Mouse (Mus musculus) macrophage (primary cell): ENCODE data around the gene Dtnb. TPM values are rescaled to one million over a fixed set of nuclear protein-coding genes. Genes with fewer than 3 reads are reported as not detected.

ENCODE experiments used
- H3K27ac ChIP-seq: fragments of 350-480 bp; formaldehyde crosslinking; 2 replicates; pipeline ENCODE4 v1.9.0; 2021
- H3K36me3 ChIP-seq: fragments of 350-480 bp; formaldehyde crosslinking; 2 replicates; pipeline ENCODE4 v1.9.0; 2021; ENCODE audit errors: inconsistent target
- H3K4me3 ChIP-seq: fragments of 350-480 bp; formaldehyde crosslinking; 2 replicates; pipeline ENCODE4 v1.9.0; 2021; ENCODE audit errors: inconsistent target
- H3K79me2 ChIP-seq: fragments of 350-480 bp; formaldehyde crosslinking; 2 replicates; pipeline ENCODE4 v1.9.0; 2021; ENCODE audit errors: inconsistent target
- WGBS: methylation state at CpG from one replicate; pipeline ENCODE4 v1.1.7; 2026; ENCODE audit warnings: inconsistent platforms; ENCODE audit not compliant: missing documents; 5-methylcytosine and 5-hydroxymethylcytosine counted together
- polyA plus RNA-seq: library from polyadenylated mRNA; stranded (reverse); fragments of 250-400 nt; gene quantifications from 3 replicates; pipeline ENCODE4 v1.2.4, GENCODE M21; 2018; ENCODE audit warnings: inconsistent platforms

Gene Dtnb
- polyA plus RNA-seq, 1 experiment from 2014 or later = 2.9 TPM

- Histone ChIP-seq H3K79me2 (no peaks in the 10 kb centered on the region), H3K27ac (peak overlapping the region; percentile 67; the same call in 1 of the 2 replicates), H3K4me3 (no peak overlapping the region), H3K36me3 (no peaks in the 10 kb centered on the region)
- 100% methylated on average over 3 of the region's 3 CpGs for WGBS
These were observed 174.2 kb downstream of the Dtnb start for GRCm38 (mm10) chr12:3746369-3746768.

- no peak overlapping the region for H3K4me3 ChIP-seq
- 53% methylated on average over 4 of the region's 4 CpGs for WGBS
- no peaks in the 10 kb centered on the region for H3K36me3 ChIP-seq
- no peak overlapping the region for H3K27ac ChIP-seq
- H3K79me2 ChIP-seq = no peaks in the 10 kb centered on the region
These were observed 175.4 kb downstream of the Dtnb start for GRCm38 (mm10) chr12:3747583-3747982.

DNA sequence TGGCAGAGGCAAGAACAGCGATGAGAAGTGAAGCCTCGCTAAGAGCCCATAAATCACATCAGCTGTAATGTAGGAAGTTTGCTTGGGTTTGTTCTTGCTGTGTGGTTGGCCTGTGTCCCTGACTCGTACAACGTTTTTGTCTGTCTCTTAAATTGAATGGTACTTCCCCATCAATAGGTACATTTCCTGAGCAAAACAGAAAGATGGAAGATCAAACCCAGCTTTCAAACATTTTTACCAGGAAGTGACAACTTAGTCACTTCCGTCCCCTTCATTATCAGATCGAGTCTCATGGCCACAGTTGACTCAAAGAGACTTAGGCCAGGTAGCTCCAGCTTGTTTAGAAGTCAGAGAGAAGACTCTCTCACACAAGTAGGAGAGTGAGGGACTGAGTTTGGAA is 183.3 kb downstream of the Dtnb start:
- WGBS = 46% methylated on average over 6 of the region's 6 CpGs
- H3K36me3 ChIP-seq = no peaks in the 10 kb centered on the region
- no peaks in the 10 kb centered on the region for H3K79me2 ChIP-seq
- no peak overlapping the region for H3K27ac ChIP-seq
- H3K4me3 ChIP-seq = no peak overlapping the region

GRCm38 (mm10) chr12:3756216-3756615 is 184.0 kb downstream of the Dtnb start:
- Histone ChIP-seq H3K79me2 (no peaks in the 10 kb centered on the region), H3K27ac (no peak overlapping the region), H3K36me3 (no peaks in the 10 kb centered on the region), H3K4me3 (no peak overlapping the region)
- WGBS = 95% methylated on average over 3 of the region's 3 CpGs

DNA sequence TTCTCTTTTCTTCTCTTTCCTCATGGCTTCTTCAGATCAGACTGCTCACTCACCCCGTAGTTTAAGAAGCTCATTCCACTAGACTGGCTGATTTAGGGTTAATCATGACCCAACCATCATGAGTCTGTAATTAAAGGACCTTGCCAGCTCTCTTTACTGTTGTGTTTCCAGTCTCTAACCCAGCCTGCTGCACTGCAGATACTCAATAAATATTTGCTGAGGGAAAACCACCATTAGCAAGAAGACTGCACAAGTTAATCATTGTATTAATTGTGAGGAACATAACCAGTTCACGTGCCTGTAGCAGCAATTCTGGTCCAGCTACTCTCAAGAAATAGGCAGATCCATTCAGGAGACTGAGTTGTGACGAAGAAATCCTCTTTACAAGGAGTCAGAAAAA is 185.9 kb downstream of the Dtnb start:
- no peak overlapping the region for H3K4me3 ChIP-seq
- no peak overlapping the region for H3K27ac ChIP-seq
- WGBS = 98% methylated on average over 3 of the region's 3 CpGs
- no peaks in the 10 kb centered on the region for H3K36me3 ChIP-seq
- no peaks in the 10 kb centered on the region for H3K79me2 ChIP-seq

- Histone ChIP-seq H3K4me3 (no peak overlapping the region), H3K27ac (peak overlapping the region; percentile 60), H3K36me3 (no peaks in the 10 kb centered on the region), H3K79me2 (no peaks in the 10 kb centered on the region)
- 0% methylated on average over 4 of the region's 4 CpGs for WGBS
These were observed 187.2 kb downstream of the Dtnb start for GRCm38 (mm10) chr12:3759419-3759818.

GRCm38 (mm10) chr12:3760876-3761590 is 188.9 kb downstream of the Dtnb start:
- Histone ChIP-seq H3K79me2 (no peaks in the 10 kb centered on the region), H3K4me3 (no peak overlapping the region), H3K36me3 (no peaks in the 10 kb centered on the region), H3K27ac (no peak overlapping the region)
- 93% methylated on average over 4 of the region's 4 CpGs for WGBS

DNA sequence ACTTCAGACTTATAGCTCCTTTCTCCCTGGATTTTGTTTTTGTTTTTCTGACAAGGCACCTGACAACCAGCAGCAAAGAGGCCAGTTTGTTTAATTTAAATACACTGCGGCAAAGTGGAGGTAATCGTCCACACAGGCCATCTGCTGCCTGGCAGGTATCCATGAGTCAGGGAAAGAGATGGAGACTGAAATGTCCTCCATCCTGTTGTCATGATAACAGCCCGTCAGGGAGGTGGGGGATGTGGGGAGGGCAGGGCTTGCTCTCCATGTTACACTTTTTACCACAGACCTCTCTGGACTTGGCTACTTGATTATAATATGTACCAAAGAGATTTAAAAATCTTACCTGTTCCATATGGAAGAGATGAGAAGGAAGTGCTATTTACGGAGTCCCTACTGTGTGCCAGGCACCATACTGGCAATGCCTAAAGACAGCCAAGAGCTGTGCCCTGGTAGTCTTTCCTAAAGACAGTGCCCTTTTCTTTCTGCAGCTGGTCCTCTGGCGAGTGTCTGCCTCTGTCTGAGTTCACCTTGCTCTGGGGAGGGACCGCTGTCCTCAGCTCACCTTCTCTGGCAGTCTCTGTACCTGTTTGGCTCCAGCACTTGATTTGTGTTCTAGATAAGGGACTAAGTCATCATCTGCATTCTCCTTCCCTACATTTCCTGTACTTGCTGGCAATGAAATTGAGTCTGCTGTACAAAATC is 189.6 kb downstream of the Dtnb start:
- no peak overlapping the region for H3K4me3 ChIP-seq
- H3K79me2 ChIP-seq = no peaks in the 10 kb centered on the region
- no peaks in the 10 kb centered on the region for H3K36me3 ChIP-seq
- H3K27ac ChIP-seq = no peak overlapping the region
- 97% methylated on average over 6 of the region's 6 CpGs for WGBS

DNA sequence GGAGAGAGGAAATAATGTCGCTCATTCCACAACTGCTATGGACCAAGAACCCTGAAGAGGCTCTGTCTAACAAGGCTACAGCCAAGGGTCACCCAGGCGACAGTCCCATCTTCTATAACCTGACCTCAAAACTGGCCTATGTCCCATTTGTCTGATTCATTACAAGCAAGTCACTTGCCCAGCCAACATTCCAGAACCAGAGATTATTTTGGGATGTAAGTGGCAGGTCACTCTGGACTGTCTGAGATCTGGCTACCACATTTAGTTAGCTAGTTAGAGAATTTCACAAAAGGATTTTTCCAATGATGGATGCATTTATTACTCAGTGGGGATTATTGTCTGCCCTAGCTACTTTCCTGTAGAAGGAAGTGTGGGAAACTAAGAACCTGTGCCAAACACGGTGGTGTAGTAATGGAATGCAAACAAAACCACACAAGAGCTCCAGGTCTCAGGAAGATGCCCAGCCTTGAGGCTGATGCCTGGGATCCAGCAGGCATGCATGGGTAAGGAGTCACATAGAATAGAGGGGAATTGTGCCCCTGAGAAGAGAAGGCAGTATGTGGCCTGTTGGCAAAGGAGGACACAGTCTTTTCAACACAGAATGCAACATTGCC is 192.1 kb downstream of the Dtnb start:
- Histone ChIP-seq H3K27ac (no peak overlapping the region), H3K36me3 (no peaks in the 10 kb centered on the region), H3K79me2 (no peaks in the 10 kb centered on the region), H3K4me3 (no peak overlapping the region)
- 84% methylated on average over 3 of the region's 3 CpGs for WGBS

DNA sequence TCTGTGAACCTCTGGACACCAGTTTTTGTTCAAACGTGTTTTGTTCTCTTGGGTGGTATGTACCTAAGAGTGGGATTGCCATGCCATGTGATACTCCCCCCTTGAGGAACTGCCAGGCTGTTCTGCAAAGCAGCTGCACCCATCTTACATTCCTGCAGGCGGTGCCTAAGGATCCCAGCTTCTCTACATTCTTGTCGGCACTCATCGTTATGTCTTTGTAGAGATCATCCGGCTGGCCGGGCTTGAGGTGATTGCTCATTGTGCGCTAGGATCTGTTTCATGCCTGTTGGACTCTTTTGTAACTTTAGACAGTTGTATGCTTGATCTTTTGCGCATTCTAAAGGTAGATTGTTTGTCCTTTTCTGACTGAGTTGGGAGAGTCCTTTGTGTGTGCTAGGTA is 195.2 kb downstream of the Dtnb start:
- H3K27ac ChIP-seq = no peak overlapping the region
- H3K4me3 ChIP-seq = no peak overlapping the region
- no peaks in the 10 kb centered on the region for H3K79me2 ChIP-seq
- H3K36me3 ChIP-seq = no peaks in the 10 kb centered on the region
- 94% methylated on average over 8 of the region's 8 CpGs for WGBS

GRCm38 (mm10) chr12:3768391-3768790 is 196.2 kb downstream of the Dtnb start:
- WGBS = 96% methylated on average over 4 of the region's 4 CpGs
- Histone ChIP-seq H3K4me3 (no peak overlapping the region), H3K79me2 (no peaks in the 10 kb centered on the region), H3K36me3 (no peaks in the 10 kb centered on the region), H3K27ac (no peak overlapping the region)

GRCm38 (mm10) chr12:3770546-3770945 is 198.4 kb downstream of the Dtnb start:
- H3K27ac ChIP-seq = 0 out of 2 replicates have a peak overlapping the region, but pooled peaks have one; percentile 4
- H3K79me2 ChIP-seq = no peaks in the 10 kb centered on the region
- no peaks in the 10 kb centered on the region for H3K36me3 ChIP-seq
- 93% methylated on average over 2 of the region's 2 CpGs for WGBS
- no peak overlapping the region for H3K4me3 ChIP-seq

GRCm38 (mm10) chr12:3771080-3771479 is 198.9 kb downstream of the Dtnb start:
- Histone ChIP-seq H3K27ac (no peak overlapping the region), H3K4me3 (no peak overlapping the region), H3K36me3 (no peaks in the 10 kb centered on the region), H3K79me2 (no peaks in the 10 kb centered on the region)
- 45% methylated on average over 2 of the region's 2 CpGs for WGBS

GRCm38 (mm10) chr12:3773643-3774042 is 201.5 kb downstream of the Dtnb start:
- Histone ChIP-seq H3K27ac (no peak overlapping the region), H3K4me3 (no peak overlapping the region), H3K79me2 (no peaks in the 10 kb centered on the region), H3K36me3 (no peaks in the 10 kb centered on the region)
- 93% methylated on average over 3 of the region's 3 CpGs for WGBS

GRCm38 (mm10) chr12:3776015-3776414 is 203.8 kb downstream of the Dtnb start:
- peak overlapping the region; percentile 25 for H3K27ac ChIP-seq
- H3K79me2 ChIP-seq = no peaks in the 10 kb centered on the region
- no peaks in the 10 kb centered on the region for H3K36me3 ChIP-seq
- no peak overlapping the region for H3K4me3 ChIP-seq
- WGBS = 68% methylated on average over 2 of the region's 2 CpGs
